Mouse (Mus musculus) Muller cell, postnatal 12 days (primary cell): ENCODE measurements around the gene Rev3l.

Source experiments
- DNase-seq: peaks from one replicate; pipeline ENCODE4 v3.0.0-alpha.2; 2015; ENCODE audit errors: inconsistent ontology term

Rev3l gene

DNA sequence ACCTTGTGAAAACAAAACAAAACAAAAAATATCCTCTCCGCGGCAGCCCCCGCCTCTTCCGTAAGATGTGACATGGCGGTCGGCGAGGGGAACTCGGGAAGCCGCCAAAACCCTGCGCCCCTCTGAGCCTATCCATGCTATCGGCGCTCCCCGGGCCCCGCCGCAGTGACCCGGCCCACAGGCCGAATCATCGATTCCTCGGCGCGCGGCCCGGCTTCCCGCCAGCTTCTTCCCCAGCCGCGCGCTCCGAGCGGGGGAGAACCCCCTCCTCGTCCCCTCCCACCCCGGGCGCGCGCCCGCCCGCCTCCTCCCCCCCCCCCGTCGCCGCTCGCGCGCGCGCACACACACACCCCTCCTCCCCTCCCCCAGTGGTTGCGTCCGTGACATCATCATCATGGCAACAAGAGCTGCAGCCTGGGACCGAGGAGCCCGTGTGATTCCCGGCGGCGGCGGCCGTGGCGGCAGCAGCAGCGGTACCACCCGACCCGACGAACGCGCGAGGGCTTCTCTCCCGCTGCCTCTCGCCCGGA lies at the start of gene Rev3l:
Rev3l (plus strand) TSS at position 383 of the 530 bp plus-strand sequence.
- peak; percentile 97 for DNase-seq

DNA sequence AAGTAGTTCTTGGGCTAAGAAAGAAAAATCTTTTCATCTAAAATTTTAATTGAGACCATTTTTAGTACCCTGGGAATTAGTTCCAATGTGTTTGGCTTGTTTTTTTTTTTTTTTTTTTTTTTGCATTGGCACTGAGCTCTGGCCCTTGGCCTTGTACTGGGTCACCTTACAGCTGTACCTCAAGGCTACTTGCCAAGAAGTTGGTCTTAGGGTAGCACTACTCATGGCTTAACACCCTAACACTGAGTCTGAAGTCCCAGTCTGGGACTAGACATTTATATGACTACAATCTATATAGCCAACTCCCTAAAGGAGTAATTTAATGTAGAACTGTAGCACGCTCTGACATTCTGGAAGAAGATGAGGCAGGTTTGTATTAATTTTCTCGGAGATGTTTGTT lies 49.4 kb upstream of the Rev3l start:
- no peak for DNase-seq

DNA sequence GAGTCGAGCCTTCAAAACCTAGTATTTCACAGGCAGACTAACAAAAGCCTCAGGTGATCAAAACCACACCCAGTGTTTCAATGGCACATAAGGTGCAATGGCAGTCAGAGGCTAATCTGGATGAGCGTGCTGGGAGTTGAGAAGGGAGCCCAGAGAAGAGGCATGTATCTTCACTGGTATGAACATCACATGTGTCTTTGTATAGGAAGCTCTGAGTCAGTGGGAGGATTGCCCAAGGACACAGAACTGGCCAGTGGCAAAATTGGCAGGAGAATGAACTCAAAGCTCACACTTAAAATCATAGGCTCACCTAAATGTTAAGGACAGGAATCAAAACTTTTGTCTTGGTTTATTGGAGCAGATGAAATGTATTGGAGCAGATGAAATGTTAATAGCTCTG lies 48.4 kb upstream of the Rev3l start:
- peak; percentile 12 for DNase-seq

DNA sequence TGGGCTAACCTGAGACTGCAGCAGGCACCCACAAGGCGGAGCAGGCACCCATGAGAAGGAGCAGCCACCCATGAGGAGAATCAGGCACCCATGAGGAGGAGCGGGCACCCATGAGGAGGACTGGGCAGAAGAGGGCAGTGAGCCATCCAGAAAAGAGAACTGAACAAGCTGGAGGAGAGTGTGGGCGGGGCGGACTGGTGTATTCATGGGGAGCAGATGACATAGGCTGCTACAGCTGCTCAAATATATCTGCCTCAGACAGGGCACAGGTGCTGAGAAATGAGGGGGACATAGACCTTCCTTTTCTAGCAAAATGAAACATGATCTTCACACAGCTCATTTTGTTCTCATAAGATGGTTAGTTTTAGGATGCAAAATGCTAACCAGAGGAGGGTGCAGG lies 45.1 kb upstream of the Rev3l start:
- no peak for DNase-seq

DNA sequence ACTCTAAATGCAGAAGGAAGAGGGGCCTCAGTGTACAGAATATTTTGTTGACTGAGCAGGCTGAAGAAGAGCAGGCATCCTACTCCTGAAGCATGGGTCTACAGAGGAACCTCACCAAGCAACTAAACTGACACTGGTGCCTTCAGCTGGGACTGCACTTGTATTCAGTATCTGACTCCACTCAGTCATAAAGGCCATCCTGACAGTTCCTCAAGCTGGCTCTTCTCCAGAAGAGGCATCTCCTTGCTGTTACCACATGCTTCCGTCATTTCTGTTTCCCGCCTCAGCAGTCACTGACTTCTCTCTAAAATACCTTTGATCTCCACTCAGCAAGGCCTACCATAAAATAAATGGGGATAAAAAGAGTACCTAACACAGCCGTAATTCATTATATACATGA lies 44.1 kb upstream of the Rev3l start:
- DNase-seq, result no peak

DNA sequence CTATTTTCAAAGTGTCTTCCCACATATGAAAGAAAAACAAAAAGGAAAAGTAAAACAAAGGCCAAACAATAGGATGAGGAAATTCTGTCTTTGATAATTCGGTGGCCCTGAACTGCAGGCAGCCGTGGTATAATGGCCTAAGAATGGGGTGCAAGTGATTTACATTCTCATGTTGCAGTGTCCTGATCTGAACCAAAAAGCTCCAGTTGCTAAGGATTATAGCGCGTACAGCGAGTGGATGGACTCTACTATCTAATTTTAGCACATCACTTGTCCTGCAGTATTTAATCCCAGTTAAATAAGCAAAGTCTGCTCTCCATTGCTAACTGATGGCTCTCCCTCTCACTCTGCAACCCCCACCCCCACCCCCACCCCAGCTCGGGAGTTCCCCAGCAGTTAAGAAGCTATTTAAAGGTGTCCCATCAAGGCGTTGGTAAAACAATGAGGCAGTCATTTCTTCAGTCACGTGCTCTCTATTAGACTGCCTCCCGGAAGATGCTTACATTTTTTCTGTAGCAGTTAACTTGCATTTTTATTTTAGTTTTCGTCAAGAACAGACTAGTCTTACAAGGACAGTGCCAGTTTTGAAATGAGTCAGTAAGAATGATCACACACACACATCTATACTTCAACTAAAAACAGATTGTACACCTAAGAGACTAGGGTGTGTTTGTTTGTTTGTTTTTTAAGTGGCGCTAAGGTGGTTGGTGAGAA lies 40.4 kb upstream of the Rev3l start:
- DNase-seq, result no peak

DNA sequence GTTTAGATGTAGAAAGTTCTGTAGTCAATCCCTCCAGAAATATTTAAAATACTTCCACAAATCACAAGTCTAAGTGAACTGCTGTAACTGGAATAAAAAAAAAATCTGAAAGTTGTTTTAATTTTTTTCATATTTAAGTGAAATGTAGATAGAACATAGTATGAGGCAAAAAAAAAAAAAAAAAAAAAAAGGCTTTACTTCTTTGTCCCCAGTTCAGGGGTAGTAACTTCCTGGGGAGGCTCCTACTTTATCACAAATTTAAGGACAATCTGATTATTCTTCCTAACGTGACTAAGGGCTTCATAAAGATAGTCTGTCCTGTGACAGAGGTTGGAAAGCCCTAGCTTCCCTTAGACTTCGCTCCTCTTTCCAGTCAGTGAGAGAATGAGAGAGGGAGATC lies 39.8 kb upstream of the Rev3l start:
- no peak for DNase-seq

DNA sequence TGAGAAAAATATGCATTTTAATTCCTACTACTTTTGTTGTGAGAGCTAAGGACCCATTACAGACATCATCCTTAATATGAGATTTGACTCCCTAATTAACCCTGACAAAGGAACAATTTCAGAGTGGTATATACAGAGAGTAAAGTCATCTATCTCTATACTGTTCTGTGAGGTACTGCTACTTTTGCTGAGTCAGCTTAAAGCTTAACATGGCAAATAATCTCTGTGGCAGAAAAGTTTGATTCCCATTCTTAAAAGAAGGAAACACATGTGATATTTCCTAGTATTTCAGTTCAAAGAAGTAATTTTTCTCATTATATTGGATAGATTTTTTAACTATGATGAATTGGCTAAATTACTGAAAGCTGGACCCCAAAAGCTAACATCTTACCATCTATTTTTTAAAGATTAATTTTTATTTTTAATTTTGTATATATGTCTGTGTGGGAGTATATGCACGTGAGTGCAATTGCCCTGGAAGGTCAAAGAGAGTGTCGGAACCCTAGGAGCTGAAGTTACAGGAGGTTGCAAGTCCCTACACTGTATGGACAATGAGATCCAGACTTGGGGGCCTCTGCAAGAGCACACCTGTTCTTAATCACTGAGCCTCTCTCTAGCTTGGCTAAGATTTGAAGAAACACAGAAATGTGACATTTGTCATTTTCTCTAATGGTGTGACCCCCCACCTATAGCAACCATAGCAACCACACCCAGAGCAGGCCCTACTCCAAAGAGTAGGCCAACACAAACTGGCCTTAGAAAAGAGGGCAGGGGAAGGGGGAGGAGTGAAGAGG lies 24.0 kb upstream of the Rev3l start:
- DNase-seq, result no peak

DNA sequence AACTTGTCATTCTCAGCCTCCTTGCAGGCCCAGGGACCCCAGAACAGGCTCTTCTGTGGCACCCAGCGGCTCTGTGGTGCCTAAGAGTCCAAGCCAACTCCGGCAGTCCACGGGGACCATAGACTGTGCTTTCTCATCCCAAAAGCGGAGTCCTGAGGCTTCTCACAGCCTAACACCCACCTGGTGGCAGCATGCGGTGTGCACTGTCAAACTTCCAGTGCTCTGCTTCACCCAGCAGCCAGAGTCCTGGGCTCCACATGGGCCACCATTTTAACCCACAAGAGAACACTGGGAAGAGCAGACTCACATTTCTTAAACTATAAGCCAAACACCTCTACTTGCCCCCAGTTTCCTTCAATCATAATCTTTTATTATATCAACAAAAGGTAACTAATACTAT lies 15.0 kb upstream of the Rev3l start:
- no peak for DNase-seq

DNA sequence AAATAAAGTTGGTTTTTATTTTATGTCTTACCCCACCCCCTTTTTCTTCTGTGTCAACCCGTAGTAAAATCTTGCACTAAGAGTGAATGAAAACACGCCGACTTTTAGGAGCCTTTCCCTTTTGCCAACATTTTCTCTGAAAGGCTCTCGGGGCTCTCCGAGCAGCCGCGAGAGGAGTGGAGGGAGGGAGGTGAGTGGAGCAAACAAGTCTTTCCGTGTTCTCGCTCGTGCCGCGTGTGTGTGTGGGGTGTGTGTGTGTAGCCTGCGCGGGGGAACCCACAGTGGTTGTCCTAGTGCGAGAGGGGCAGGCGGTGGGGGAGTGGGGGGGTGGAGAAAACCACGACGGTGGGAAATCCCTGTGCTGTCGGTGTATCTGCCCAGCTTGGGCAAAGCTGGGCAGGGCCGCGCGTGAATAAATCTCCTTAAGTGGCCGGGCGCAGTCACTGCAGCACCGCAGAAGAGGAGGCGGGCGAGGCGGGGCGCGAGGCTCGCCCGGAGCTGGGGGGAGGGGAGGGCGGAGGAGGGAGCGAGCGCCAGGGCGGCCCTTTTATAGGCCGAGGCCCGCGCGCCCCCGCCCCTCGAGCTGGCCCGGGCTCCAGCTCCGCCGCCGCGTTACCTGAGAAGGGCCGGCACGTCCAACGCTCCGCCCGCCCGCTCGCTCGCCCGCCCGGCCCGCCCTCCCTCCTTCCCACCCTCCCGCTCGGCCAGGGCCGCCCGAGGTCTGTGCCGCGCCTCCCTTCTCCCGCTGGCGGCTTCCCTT lies 762 bp upstream of the Rev3l start:
- peak; percentile 98 for DNase-seq

DNA sequence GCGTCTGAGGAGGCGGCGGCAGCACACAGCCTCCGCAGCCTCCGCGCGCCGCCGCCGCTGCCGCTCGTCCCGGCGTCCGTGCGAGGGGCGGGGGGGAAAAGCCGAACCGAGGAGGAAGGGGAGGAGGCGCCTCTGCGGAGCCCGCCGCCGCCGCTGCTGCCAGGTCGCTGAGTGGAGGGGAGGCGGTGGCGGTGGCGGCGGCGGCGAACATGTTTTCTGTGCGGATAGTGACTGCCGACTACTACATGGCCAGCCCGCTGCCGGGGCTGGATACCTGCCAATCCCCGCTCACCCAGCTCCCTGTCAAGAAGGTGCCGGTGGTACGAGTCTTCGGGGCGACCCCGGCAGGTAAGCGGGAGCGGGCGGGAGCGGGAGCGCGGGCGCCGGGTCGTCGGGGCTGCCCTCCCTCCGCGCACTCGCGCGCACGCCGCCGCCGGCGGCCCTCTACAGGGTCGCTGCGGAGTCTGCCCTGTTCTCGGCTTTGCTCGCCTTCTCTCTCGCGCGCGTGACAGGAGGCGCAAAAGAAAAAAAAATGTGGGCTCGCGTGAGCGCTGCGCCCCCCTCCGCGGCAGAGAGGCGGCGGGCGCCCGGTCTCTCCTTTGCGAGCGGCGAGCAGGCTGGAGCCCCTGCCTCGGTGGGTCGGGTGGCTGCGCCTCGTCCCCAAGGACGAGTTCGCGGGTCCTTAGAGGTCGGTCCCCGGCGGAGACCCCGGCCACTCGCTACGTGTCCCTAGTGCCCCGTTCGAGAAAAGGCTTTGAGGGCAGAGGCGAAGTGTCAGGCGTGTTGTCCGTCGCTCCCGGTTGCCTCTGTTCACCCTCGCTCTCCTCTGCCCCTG lies 565 bp downstream of the Rev3l start:
- peak; percentile 82 for DNase-seq

DNA sequence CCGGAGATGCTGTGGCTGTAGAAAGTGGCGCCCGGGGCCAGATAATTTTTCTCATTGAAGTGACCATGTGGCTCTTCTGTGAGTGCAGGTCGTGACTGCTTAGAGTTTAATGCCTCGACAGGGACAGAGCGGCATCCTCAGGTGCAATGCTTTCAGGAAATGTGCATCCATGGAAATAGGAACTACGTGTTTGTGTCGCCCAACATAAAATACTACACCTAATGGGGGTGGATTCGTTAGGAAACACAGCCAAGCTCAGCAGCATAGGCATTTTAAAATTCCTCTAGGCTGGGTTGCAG lies 1.1 kb downstream of the Rev3l start:
- DNase-seq, result no peak

DNA sequence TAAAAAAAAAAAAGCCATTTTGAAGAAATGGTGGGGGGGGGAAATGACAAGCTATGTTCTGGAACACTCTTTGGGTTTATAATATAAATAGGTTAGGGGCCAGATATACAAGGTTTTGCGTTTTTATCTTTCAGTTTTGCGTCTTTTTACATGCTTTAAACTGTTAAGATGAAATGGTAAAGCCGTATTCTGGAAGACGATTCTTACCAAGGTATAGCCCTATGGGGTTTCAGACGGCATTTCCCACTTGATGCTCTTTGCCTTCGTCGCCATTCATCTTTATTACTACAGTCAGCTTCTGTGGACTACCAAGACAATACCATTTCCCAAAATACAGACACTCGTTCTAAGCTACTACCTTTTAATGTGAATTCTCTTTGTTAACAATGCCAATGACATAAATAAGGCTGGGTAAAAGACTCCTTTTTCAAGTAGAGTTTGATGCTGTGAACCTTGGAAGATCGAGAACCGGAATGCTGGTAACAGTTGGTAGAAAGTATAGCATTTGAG lies 1.6 kb downstream of the Rev3l start:
- peak; percentile 14 for DNase-seq

DNA sequence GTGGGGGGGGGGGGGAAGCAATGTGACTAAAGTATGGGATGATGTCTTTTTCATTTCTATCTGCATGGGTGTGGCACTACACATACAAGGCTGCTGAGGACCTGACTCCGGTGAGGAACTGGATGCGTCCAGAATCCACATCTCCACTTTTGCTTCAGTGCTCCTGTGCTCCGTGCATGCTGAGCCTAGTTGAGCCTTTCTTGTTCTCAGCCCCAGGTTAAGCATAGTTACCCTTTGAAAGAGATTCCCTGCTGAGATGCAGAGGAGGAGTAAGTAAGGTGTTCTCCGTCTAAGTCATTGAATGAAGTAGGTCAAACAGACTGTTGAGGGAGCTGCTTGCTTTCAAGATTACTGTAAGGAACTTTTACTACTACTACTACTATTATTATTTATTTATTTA lies 4.3 kb downstream of the Rev3l start:
- DNase-seq, result no peak

DNA sequence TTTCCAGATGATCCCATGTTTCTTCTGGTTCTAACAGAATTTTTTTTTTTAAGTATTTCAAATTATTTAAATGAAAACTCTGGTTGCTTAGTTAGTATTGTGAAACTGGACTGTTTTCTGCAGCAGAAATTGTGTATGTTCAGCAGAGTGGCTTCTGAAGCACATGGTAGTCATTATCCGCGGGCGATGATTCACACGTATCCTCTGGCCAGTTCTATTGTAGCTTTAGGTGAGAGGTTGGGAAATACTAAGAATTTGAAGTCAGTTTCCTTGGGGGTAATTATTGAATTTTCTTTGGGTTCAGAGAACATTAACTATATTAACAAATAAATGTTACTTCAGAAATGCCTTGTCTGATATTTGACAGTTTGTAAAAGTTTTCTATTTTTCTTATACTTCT lies 10.1 kb downstream of the Rev3l start:
- DNase-seq, result no peak

DNA sequence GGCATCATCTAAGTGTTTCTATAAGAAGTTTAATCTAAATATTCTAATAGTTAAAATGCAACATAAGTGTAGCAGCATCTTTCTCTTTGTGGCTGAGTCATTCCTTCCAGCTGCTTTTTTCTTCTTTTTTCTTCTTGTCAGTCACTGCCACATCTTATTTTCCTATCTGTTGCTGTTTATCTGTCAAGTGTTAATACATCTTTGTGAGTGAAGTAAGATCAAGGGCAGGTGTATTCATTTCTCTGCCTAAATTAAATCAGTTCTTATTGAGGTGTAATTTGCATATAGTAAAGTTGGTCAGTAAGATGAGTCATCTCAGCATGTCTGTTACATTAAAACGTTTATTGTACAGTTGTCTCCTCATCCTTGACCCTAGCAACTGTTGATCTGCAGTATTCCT lies 32.8 kb downstream of the Rev3l start:
- no peak for DNase-seq

DNA sequence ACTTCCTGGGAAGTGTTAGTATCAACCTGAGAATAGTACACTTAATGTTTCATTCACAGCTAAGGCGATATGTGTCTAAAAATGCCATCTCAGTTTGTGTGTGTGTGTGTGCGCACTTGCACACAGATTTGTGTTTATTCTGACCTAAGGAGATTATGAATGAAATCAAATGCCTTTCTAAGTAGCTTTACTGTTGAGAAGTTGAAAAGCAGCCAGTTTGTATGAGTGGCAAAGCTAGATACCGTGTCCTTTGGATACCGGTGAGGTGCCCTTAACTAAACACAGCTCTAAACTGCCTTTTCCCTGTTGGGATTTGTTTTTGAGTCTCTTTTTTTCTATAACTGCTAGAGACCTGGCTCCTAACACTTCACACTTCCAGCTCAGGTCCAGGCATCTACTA lies 34.8 kb downstream of the Rev3l start:
- no peak for DNase-seq

DNA sequence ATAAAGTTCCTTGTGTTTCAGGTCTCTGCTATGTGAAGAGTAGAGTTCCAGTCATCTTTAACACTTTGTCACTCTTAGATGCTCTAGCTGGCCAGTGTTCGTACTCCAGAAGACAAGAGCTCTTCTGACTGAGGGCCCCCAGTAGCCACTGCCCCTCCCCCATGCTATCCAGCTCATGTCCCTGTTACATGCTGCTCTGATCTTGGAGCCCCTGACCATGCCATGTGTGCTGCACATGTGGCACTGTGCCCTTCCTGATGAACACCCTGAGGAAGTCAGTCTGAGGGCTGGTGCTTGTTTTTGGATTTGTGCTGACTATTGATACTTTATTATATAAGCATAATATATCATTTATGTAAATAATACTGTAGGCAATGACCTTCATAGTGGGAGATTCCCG lies 40.3 kb downstream of the Rev3l start:
- DNase-seq, result no peak

DNA sequence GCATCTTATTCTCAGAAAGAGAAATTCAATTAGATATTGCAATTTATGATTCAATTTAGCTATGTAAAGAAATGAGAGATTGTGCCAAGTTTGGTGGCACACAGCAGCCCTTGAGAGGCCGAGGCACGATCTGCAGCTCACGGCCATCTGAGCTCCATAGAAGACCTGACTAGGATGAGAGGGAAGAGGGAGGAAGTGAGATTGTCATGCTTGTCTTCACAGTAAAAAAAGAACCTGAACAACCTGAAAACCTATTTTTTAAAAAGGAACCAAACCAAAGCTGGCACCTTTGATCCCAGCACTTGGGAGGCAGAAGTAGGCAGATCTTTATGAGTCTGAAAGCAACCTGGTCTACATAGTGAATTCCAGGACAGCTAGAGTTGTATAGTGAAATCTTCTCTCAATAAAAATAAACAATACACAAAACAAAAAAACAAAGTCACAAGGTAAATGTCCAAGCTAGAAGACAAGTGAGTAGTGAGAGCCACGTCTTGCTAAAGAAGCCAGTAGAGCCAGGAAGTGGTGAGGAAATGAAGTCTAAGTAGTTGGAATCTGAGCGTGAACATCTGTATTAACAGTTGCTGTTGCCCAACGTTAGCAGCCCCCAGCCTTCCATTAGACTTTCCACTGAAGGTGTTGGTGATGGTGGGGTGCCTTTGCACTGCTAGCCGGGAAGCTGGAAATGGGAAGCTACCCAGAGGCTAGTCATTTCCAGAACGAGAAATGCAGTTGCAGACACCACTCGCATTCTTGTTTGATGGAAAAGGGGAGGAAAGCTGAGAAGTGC lies 42.2 kb downstream of the Rev3l start:
- DNase-seq, result no peak

DNA sequence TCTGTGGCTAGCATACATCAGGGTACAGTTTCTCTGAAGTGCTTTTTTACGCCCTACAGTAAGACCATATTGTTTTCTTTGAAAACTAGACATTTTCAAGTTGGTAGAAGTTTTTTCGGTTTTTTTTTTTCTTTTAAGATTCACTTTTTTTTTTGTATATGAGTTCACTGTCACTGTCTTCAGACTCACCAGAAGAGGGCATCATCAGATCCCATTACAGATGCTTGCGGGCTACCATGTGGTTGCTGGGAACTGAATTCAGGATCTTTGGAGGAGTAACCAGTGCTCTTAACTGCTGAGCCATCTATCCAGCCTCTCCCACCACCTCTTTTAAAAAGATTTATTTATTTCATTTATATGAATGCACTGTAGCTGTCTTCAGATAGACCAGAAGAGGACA lies 45.0 kb downstream of the Rev3l start:
- no peak for DNase-seq

DNA sequence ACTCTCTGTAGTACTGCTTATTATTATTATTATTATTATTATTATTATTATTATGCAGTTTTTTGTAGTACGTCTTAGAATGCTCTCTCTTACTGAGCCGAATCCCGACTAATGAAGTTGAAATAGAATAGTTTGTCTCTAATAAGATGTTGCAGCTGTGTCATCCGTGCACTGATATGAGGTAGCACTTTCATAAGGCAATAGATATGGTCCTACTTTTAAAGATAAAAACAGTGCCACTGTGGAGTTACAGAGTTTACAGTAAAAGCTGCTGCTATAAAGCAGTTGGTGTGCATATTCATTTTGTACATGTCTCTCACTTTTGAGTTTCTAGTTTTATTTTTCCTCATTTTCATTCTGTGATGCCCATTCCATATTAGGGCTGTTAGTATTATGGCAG lies 46.4 kb downstream of the Rev3l start:
- DNase-seq, result no peak
